Mouse (Mus musculus) skeletal muscle tissue, adult 2 months (tissue): ENCODE measurements at regions not wholly inside any gene's neighbourhood (a gene's known extent, or its start where the extent isn't known, plus 50 kb on each side); places are given as distances from the start of the nearest gene placed in this dataset.

ENCODE experiments used
- DNase-seq: peaks from one replicate; pipeline ENCODE4 v3.0.0-alpha.2; 2012; ENCODE audit warnings: low read depth, low spot score

DNA sequence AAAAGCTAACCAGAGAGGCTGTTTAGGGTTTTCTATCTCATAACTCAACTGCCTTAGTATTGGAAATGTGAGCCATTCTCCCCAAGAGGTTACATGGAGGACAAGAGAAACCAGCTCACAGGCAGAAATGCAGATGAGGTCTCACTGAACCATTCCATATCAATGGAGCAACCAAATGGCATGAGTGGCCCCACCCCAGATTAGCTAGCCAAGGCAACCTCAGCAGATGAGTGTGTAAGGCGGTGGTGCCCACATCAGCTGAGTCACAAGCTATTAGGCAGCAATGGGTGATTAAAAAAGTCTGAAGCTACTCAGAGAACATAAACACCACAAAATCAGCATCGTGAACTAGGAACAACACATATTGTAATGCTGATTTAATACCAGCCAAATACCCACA lies 133.2 kb downstream of the Lpin1 start:
- no peak for DNase-seq

DNA sequence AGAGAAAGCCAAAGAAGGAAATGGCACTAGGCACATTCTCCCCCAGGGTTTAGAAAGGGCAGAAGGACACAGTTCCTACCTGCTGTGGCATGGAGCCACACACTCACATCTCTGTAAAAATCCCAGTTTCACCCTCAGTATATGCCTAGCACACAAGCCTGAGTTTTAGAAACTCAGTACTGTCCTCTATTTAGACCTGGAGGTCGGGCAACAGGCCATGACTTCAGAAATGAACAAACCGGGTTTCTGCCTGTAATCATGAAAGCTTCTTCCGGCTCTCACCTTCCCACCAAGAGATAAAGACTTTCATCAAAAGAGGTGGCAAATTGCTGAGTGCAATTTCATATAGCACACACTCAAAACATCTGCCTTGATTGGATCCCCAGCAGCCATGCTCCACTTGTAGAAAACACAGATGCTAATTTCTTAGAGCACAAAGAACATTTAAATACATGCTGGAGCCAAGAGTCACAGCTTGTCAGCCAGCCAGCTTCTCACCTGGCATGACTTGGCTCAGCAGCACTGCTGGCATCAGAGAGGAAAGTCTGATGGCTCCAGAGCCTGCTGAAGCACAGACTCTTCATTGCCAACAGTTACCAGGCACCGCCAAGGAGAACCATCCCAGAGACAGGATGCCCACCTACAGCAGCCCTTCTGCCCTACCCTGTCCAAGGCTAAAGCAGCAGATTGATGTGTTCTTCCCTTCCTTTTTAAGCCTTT lies 136.2 kb downstream of the Lpin1 start:
- DNase-seq: no peak

DNA sequence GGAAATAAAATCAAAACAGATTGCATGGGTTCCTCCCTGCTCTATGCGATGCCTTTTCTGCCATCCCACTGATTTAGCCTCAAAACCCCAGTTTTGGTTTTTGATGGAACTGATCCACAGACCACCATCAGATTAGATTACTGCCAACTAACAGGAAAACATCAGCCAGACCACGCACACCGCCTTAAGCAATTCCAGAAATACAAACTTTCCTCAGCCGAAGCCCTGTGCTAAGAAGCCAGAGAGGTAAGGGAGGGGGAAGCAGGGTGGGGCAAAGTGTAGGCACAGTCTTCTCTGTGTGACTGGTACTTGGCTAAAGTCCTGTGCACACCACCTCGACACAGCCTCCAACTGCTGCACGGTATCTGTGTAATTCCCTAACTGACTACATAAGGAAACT lies 153.3 kb downstream of the Lpin1 start:
- no peak for DNase-seq

DNA sequence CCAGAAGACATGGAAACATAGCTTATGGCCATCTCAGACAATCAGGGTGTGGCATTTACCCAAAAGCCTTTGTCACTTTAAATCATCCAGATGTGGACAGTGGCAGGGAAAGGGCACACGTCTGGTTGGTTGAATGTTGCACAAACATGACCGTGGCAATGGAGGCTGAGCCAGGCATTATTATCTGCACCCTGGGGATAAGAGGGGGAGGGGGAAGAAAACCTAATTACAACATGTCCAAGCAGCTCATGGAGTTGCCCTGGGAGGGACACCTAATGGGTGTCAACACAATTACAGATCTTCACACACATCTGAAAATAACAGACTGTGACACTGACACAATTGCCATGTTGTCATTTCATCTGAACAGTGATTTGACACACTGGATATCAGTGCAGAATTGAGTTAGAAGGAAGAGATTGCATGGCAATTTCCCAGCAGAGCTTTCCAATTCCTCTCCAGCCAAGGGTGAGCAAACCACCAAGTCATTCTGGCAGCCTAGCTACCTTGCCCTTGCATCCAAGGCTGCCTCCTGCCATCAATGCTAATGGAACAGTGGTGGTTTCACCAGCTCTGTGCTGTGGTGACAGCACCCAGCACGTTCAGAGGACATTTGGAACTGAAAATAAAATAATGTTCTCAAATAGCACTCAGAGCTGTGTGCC lies 159.9 kb downstream of the Lpin1 start:
- no peak for DNase-seq

DNA sequence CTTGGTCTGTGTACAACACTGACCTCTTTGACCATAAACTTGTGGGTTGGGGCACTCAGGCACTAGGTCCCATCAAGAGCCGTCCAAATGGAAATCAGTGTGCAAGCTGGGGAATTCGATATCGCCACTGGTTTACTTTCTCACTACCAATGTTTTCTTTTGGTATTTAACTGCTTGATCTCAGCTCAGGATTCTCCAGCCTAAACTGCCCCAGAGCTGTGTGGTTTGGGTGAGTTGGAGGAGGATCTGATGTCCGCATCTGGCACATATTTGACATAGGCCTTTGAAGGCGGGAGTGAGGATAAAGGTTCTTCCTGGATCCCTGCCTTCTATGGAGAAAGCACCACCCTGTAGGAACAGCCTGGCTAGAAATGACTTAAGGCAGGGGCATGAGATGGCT lies 172.0 kb downstream of the Lpin1 start:
- no peak for DNase-seq

DNA sequence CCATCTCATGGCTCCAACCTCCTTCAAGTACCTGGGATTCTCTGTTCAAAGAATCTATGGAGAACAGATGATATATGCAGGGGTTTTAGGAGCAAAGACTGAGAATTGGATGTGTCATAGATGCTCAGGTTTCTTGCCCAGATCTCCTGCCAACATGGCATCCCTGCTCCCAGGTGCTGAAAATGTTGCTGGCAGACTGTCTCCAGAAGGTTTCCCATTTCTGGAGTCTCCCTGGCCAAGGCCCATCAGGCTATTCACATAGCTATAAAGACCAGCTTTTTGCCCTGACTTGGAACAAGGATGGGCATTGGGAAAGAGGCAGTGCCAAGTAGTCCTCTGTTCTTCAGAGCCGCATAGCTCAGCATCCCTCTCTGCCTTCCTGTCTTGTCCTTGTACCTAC lies 173.8 kb downstream of the Lpin1 start:
- DNase-seq: no peak

DNA sequence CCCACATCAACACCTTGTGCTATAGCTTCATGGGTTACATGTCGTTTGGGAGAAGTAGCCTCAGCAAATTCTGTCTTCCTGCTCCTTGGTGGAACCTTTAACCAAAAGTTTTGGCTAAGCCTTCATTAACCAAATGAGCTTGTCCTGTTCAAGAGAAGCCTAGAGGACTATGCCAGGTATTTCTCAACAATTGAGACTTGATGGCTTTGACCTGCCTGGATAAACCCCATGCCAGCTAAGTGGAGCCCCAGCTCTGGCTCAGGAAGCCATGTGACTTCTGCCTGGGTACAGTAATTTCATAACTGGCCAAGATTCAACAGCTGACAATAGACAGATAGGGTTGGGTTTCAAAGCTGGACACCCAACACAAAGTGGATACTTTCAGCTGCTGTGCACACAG lies 174.5 kb downstream of the Lpin1 start:
- no peak for DNase-seq

DNA sequence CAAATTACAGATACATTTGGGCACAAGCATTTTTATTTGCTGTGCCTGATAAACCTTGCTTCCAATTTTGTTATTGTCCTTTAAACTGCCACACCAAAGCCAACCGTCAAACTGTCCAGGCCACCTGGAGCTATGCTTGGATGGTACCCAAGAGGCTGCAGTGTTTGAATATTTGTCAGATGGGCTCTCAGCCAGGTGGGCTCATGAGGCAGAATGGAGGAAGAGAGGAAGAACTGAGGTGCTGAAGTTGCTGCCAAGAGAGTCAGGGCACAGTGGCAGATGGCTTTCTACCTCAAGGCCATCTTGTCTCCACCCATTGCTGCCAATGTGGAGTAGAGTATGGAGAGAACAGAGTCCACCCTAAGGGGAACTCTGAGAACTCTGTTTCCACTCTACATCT lies 176.0 kb downstream of the Lpin1 start:
- DNase-seq: no peak

DNA sequence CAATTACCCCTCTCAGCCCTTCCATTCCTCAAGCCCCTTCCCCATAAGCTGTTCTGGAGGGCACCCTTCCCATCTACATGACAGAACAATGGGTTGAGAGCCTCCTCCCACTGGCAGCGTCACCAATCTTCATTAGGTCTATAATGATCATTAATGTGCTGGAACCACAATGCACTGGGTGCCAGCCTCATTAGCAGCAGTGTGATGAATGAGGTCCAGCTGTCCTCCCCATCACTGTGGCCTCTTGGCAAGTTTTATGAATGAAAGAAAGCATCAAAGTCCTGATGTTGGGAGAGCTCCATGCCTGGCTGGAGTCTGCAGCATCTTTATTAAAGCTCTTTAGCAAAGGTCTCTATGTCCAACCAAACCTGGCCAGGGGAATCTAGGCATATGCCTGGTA lies 176.5 kb downstream of the Lpin1 start:
- no peak for DNase-seq

DNA sequence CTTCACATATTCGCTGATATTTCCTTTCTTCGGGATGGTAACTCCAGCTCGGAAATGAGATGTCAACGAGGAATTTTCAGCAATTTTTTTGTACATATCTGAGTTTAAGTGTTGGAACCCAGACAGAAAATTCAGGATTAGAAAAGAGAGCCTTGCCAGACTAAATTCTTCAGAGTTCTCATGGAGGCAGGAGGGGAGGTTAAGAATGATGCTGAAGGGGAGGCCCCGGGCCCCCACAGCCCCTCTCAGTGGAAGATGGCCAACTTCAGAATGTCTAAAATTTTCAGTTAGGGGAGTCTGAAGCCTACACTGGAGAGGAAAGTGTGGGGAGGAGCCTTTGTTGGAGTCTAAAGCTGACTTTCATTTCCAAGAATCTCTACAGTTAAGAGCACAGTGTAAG lies 184.8 kb downstream of the Lpin1 start:
- DNase-seq: no peak

DNA sequence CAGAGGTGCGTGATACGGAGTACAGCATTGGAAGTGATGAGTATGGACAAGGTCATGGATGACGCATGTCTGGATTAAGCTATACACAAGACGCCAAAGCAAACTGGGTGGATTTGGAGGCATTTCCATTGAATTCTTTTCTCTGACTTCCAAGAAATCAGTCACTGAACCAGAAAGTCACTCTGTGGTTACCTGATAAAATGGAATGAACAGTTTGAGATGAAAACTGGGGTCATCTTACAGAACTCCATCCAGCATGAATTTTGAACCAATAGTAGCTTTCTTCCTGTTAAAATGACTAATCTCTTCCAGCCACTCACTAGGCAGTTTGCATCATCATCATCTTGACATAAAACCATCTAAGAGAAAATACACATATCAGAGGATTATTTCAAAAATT lies 186.2 kb downstream of the Lpin1 start:
- DNase-seq: no peak

DNA sequence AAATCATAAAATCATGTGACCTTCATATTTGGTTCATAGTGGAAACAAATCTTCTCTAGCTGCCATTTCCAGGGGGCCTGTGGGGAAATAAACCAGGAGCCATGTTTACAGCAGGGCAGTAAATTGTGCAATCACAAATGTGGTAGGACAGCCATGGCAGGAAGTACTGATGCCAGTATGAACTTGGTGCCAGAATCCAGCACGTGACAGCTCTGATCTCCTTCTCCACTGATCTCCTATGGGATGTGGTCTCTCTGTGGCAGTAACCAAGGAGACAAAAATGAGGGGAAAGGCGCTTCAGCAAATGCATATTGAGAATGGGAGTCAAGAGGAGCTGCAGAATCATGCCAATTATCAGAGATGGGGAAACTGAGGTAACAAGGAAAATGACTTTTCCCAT lies 215.0 kb downstream of the Lpin1 start:
- no peak for DNase-seq

DNA sequence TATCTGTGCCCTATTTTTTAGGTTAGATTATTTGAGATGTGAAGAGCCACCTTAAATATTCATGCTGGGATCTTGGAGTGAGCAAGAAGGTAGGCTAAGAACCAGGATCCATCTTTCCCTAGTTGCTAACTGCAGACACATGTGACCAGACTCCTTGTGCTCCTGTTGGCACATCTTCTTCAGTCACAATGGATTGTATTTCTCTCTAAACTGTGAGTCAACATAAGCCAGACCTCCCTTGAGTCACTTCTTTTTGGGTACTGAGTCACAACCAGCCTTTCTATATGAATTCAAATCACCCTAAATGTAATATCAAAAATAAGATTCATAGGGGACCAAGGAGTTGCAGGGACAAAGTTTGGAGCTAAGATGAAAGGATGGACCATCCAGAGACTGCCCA lies 217.9 kb downstream of the Lpin1 start:
- DNase-seq: no peak

DNA sequence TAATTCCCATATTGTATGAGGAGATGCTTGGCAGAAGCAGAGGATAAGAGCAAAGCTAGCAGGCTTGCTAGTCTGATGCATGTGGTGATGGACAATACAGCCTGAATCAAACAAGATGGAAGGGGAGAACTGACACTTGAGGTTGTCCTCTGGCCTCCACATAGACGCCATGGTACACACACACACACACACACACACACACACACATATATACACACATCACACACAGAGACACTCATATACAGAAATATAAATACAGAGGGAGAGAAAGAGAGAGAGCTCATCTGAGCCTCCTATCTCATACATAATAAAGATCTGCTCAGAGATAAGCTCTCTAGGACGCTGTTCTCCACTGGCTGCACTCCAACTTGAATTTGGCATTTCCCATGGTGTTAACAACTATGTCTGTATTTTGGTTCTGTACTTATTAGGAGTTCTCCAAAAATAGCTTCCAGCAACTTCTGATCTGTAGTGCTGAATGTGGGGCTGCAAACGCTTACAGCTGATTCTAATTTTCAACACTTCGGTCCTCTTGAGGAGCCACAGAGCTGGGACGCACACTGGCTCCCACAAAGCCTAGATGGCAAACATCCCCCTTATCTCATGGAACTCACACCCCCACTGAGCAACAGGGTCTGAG lies 219.0 kb downstream of the Lpin1 start:
- DNase-seq: no peak

DNA sequence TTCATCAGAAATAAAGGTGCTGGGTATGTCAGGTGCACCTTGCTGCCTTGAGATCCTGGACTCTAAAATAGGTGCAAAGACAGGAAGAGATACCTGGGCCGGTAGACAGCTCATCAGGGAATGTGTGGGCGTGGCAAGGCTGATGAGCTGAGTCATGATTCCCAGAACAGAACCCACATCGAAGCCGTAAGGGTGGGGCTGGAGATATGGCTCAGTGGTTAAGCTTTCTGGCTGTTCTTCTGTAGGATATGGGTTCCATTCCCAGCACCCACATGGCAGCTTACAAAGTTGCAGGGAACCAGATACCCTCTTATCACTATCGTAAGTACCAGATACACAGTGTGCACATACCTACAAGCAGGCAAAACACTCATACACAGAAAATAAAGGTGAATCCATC lies 219.6 kb downstream of the Lpin1 start:
- DNase-seq: no peak

DNA sequence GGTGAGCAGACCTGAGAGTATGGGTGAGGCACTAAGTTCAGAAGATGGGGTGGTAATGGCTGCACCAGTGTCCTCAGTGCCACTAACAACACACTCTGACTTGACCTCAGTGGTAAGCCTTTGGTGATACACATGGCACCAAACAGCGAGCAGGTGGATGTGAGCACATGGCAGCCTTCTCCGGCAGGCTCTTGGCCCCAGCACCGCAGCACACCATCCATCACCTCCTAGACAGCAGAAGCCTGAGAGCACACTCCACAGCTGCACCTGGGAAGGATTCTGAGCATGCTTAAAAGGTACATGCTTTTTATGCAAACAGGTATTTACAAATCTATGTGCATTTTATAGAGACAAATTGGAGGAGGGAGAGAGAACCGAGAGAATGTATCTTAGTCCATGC lies 223.7 kb downstream of the Lpin1 start:
- no peak for DNase-seq

DNA sequence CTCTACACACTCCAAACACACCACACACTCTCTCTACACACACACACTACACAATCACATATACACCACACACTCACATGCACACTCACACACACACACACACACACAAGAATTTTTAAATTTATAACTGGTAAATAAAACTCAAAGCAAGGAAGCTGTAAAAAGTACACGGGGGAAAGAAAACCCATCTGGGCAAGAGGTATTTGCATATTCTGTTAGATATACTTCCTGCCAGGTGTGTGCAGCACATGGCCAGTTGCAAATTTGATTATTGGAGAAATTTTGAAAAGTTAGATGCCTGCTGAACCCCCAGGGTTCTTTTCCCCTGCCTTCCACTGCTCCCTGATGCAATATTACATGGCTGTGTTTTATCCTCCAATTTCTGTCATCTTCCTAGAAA lies 226.4 kb downstream of the Lpin1 start:
- no peak for DNase-seq

DNA sequence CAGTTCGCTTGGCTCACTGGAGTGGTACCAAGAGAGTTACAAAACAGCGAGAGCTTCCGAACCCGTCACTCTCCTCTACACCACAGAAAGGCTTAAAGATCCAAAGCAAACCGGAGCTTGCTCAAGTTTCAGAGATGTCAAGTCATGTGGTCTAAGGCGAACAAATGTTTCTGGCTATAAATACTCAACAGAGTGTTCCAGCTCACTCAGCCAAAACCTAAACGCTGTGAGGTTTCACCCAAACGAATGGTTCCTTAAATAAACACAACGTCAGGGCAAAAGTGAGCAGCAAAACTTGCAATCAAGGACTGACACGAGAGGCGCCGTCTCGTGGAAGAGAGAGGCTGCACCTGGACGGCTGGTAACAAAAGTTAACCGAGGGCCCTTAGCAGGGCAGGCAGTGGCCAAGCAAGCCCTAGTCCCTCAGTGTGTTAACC lies 227.2 kb downstream of the Lpin1 start:
- peak; percentile 27 for DNase-seq

DNA sequence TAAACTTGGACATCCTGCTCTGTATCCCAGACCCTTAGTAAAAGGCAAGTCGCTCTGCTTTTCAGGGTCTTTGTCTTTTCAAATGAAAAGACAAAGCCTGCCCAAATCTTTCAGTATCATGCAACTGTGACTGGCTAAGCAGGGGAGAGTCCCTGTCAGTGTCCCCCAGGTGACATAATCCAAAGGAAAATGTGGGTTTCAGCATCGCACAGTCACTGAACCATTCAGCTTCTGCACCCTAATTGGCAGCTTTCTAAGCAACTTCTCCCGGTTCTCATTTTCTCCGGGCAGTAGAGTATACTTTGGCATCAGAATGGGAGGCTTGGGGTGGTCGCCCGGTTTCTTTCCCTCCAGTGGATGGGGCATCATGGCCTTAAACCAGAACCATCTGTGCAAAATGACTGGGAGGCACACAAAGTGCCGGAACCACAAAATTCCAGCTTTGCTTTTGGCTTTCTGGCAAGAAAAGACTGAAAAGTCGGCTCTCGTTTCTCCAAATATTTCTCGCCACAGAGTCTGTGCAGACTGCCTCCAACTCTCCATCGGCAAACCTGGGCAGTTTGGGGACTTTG lies 228.3 kb downstream of the Lpin1 start:
- DNase-seq: no peak

DNA sequence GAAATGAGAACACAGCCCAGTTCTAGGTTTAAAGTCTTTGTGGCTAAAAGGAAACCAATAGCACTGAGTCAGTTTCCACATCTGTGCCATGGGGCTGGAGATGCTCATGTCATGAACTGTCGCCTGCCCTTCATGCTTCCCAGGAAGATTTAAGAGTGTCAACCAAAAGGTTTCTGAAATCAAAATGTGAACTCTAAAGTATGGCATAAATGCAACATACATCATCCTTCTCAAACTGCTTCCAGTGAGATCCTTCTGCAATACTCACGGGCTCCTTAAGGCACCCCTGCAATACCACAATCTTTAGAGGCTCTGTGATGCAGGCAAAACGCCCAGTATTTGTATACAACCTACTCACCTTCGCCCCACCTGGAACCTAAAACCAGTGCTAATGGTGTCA lies 229.7 kb downstream of the Lpin1 start:
- DNase-seq: no peak

DNA sequence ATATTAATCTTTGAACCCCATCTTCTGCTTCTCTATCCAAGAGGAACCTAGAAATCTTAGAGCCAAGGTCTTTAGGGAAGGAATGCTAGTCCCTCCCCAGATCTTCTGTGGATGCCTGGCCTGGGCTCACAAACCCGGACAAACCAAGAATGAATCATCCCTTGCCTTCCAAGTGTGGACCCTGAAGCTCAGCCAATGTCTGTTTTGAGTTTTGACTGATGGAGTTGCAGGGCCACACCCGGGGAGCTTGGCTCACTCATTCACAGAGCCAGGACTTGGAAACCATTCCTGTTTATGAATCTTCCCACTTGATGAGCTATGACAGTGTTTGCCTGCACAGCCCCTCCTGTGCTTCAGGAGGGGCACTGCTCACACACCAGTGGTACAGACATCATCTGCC lies 230.4 kb downstream of the Lpin1 start:
- peak; percentile 51 for DNase-seq

DNA sequence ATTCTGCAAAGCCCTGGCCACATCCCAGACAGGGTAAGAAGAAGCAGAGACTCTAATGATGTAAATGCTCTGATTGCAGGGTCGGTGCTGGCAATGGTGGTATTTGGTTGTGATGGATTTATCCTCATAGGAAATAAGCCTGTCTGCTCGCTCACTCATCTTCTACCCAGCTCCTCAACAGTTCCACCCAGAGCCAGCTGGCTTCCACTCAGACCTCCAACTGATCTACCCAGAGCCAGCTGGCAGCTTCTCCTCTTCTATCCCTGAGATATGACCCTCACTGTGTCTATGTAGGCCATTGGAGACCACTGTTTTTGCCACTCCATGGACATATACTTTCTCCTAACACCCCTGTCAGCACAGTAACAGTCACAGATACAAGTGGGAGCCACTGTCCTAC lies 231.4 kb downstream of the Lpin1 start:
- DNase-seq: no peak

DNA sequence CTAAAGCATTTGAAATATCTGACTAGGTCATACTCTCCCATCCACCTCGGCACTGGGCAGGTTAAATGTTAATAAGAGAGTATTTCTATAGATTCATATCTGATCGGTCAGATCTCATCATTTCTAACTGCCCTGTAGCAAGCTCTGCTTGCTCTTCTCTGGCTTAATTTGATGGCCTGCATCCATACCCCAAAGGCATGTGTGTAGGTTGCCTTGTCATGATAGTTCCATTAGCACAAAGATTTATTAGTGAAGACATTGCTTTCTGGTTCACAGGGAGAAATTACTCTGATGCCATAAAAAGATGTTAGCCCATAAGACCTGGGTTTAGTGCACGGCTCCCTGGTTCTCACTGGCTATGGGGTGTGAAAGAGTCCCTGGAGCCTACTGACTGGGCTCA lies 232.3 kb downstream of the Lpin1 start:
- DNase-seq: no peak
